Mouse (Mus musculus): ENCODE data around the gene Carns1. TPM values are rescaled to one million over a fixed set of nuclear protein-coding genes. Genes with fewer than 3 reads are reported as not detected.
"Not testable (repeated sequence)": the region's sequence is repeated elsewhere in the genome, so short reads cannot be mapped to it uniquely, and the experiment has no call there.

Gene Carns1
- total RNA-seq, 2 experiments from 2014 or later, result 3.2 to 3.5 TPM

DNA sequence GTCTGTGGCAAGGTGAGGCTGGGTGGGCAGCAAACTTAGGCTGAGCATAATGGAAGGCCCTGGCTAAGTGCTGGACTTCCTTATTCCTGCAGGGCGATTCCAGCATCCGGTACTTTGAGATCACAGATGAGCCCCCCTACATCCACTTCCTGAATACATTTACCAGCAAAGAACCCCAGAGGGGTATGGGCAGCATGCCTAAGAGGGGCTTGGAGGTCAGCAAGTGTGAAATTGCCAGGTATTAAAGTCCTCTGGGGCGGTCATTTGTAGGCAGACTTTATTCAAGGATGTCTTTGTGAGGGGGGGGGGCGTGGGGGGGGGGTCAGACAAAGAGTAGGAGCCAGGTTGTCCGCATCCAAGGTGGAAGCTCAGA lies 23.8 kb downstream of the Carns1 start:
- DNase-seq (ENCODE audit: low spot score in 2 of 2), result no peak

DNA sequence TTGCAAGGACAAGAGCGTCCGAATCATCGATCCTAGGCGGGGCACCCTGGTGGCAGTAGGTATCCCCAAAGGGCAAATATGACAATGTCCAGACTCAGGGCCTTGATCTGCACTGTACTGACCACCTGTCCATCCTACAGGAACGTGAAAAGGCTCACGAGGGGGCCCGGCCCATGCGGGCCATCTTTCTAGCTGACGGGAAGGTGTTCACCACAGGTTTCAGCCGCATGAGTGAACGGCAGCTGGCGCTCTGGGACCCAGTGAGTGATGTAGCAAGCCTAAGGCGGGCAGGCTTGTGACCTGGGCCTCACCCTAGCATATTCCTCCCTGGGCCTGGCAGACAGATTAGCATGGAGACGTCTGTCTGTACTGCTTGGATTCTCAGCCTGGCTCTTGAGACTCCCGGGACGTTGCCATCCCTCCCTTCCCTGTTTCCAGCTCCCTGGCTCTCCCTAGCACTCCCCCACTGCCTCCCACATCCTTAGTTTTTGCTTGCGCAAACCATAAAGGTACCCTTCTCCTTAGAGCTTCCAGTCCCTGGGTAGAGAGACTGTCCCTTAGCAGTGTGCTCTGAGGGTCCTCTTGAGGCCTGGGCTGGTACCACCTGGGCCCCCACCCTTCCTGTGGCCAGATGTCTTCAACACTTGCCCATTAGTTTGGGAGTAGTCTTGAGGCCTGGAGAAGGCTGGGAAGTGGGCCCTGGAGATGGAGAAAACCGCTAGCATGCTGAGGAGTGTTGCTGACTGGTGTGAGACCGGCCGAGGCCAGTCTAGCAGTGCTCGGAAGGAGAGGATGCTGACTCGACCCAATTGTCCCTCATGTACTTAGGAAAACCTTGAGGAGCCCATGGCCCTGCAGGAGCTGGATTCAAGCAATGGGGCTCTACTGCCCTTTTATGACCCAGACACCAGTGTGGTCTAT lies 24.5 kb downstream of the Carns1 start:
- DNase-seq (ENCODE audit: low spot score in 2 of 2), result no peak

DNA sequence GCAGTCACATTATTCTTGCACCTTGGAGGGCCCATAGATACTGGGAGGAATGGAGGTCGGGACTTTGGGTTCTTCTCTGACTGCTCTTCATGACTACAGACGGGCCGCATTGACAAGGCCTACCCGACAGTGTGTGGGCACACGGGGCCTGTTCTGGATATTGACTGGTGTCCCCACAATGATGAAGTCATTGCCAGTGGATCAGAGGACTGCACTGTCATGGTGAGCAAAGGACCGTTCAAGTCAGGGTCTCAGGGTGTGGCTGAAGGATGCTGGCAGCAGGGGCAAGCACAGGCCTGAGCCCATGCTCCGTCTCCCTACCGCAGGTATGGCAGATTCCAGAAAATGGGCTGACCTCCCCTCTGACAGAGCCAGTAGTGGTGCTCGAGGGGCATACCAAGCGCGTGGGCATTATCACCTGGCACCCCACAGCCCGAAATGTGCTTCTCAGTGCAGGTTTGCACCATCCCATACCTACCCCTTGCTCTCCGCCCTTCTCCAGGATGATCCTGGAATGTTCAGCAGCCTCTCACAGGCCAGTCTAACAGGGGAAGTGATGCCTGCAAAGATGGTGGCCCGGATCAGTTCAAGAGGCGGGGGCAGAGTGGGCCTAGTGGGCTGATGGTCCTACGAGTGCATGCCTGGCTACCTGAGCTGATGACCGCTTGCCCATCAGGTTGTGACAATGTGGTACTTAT lies 25.4 kb downstream of the Carns1 start:
- DNase-seq (ENCODE audit: low spot score in 2 of 2), result no peak

DNA sequence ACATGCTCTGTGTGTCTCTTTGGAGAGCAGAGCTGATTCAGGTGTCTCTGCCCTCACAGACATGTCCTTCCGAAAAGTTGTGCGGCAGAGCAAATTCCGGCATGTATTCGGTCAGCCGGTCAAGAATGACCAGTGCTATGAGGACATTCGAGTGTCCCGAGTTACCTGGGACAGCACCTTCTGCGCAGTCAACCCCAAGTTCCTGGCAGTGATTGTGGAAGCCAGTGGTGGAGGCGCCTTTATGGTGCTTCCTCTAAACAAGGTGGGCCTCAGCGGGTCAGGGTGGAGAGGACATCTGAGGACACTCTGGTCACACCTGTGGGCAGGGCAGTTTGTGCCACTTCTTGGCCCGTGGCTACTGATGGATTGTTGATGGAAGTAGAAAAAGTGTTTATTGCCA lies 26.0 kb downstream of the Carns1 start:
- no peak for DNase-seq (ENCODE audit: low spot score in 2 of 2)

DNA sequence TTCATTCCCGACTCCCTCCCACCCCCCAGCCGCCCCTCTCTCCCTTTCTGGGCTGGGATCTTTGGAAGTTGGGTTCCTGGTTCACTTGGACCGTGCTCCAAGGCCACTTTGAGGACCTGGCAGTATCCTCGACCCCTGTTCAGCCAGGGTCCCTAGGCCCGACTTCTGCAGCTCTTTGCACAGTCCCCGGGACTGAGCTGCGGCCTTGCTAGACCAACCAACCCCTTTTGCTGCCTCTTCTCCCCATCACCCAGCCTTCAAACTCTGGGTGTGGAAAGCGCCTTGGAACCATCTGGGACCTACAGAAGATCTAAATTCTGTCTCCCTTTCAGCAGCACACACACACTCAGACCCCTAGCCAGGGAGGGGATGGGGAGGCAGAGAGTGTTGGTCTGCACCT lies 26.5 kb downstream of the Carns1 start:
- DNase-seq (ENCODE audit: low spot score in 2 of 2), result no peak

DNA sequence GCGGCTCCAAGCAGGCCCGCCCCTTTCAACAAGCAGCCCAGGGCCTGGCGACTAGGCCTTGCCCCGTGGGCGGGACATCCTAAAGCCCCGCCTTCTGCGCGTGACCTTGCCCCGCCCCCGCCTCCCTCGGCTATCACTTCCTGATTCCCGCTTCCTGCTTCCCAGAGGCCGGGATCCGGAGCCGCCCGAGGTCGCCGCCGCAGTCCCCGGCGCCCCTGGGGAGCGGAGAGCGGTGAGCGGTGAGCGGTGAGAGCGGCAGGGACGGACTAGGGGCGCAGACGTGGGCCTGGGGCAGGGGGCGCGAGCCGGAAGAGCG lies 26.8 kb downstream of the Carns1 start, which contains the start of gene Coro1b:
Coro1b (plus strand) TSS at position 129 of the 316 bp plus-strand sequence.
- DNase-seq (ENCODE audit: low spot score in 2 of 2), result peak; percentile 98

DNA sequence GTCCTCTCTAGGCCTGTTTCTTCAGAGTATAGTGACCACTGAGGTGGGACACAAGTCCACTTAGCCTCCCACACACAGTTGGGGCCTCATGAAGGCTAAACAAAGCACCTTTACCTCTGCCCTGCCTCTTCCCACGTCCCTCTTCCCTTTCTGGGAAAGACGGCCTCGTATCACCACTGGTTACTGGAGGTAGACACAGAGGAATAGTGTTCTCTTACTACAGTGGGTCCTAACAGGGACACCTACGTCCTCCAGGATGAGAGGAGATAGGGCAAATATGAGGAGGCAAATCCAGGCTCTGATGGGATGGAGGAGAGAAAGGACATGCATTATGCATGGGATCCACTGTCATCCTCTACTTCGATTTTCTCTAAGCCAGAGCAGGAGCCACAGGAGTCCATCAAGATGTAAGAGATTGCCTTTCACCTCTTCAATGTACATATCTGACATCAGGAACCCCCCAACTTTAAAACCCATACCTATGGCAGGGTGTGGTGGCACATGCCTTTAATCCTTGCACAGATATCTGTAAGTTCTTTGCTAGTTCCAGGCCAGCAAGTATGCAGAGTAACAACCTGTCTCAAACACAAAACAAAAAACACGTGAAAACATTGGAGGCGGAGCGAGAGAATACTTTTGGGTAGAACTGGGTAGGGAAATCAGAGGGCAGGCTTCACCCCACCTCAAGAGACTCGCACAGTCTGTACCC lies 27.3 kb downstream of the Carns1 start:
- DNase-seq (ENCODE audit: low spot score in 2 of 2), result no peak

DNA sequence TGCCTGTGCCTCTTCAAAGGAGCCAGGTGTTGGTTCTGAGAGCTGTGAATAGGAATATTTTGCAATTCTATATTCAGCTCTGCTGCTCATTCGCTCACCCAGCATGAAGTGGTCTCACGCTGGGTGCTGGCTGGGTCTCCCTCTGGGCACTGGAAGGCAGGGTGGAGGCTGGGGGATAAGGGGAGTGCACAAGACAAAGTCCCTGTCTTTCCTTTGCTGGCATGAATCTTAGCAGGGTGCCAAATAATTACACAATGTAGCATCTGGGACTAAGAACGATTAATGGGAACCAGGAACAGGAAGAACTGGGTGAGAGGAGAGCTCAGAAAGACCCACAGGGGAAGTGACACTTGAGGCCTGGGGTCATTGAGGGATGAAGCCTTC lies 28.3 kb downstream of the Carns1 start:
- no peak for DNase-seq (ENCODE audit: low spot score in 2 of 2)

DNA sequence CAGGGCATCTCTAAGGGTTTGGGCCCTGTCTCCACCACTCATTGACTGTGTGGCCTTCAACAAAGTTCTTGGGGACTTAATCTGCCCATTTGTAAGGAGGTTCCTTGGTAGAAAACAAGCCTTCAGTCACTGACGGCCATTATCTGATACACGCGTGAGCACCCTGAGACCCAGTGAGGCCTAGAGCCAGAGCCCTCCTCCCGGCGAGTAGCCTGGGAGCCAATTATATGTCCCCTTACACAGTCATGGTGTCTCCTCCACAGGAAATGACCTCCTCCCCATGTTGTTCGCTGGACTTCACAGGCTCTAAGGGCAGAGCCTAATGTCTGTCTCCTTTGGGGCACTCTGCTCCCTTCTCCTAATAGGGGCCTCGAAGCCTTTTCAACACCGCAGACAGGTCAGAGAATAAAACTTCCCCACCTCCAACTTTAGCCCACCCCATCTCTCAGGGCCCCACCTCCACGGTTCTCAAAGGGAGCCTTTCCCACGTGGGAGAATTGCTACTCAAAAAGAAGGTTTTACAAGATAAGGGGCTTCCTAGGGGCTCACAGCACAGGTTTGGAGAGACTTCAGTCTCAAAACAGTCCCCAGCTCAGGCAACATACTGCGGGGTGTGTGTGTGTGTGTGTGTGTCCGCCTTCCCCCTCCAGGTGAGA lies 28.8 kb downstream of the Carns1 start:
- no peak for DNase-seq (ENCODE audit: low spot score in 2 of 2)

DNA sequence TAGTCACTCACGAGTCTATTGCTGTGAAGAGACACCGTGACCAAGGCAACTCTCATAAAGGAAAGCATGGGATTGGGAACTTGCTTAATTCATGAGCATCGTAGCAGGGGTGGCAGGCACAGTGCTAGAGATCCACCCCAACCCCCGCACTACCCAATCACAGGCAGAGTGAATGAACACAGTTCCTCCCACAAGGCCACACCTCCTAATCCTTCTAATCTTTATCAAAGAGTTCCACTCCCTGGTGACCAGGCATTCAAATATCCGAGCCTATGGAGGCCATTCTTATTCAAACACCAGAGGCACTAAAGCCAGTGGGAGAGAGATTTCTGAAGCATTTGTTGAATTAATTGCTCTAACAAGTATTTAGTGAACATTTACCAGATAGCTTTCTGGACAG lies 29.3 kb downstream of the Carns1 start:
- no peak for DNase-seq (ENCODE audit: low spot score in 2 of 2)

DNA sequence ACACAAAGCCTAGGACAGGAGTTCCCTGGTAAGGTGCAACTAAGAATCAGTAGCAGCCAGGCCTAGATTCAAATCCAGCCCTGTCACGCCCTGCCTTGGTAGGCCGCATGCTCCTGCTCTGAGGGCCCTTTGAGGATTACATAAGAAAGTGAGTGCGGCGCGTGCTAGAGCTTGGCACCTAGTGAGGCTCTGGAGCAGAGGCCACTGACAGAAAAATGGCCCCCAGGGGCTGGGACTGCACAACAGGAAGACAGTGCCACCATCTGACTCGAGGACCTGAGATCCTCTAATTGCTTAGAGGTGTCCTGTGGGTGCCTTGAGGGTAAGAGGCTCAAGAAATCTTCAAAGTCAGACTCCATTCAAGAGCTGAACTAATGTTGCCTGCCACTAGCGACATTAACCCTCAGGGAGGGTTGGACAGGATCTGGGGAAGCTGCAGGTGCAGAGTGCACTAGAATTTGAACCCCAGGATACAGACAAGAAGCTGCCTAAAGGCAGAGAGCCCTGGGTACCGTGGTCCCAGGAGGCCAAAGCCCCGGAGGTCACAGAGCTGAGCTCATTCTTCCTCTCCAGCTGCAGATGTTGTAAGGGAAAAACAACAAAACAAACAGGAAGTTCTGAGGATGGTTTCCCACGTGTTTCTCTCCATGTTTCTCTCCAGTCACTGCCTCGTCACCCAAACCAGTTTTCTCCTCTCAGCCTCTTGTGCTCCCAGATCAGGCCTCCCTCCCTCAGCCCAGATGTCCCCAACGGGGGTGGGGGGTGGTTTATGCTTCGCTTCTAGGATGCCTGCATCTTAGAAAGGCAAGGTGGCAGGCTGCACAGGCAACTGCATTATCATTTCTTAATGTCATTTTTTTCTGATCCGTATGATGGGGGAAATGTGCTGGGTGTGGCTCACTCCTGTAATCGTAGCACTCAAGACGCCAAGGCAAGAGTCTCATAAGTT lies 30.5 kb downstream of the Carns1 start:
- DNase-seq (ENCODE audit: low spot score in 2 of 2), result no peak

DNA sequence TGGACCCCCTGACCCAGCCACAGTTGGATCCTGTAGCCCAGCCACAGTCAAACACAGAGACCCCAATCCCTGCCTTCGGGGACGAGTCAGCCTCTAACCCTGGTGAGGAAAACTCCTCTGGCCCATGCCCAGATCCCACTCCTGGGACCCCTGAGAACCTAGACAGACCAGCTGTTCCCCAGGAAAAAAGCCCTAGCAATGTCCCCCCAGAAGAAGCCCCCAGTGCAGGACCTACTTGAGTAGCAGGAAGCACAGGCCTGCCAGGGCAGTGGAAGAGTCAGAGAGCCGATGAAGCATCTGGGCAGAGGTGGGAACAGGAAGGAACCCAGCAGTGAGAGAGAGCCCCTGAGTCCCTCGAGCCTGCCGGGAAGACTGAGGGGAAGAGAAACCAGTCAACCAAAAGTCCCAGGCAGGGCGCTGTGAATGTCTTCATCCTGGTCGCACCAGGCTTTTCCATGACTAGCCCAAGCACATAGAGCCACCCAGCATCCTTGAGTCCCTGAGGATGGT lies 31.5 kb downstream of the Carns1 start, which contains the start of gene Cabp4:
Cabp4 (minus strand) TSS at position 275 of the 510 bp plus-strand sequence.
- no peak for DNase-seq (ENCODE audit: low spot score in 2 of 2)

DNA sequence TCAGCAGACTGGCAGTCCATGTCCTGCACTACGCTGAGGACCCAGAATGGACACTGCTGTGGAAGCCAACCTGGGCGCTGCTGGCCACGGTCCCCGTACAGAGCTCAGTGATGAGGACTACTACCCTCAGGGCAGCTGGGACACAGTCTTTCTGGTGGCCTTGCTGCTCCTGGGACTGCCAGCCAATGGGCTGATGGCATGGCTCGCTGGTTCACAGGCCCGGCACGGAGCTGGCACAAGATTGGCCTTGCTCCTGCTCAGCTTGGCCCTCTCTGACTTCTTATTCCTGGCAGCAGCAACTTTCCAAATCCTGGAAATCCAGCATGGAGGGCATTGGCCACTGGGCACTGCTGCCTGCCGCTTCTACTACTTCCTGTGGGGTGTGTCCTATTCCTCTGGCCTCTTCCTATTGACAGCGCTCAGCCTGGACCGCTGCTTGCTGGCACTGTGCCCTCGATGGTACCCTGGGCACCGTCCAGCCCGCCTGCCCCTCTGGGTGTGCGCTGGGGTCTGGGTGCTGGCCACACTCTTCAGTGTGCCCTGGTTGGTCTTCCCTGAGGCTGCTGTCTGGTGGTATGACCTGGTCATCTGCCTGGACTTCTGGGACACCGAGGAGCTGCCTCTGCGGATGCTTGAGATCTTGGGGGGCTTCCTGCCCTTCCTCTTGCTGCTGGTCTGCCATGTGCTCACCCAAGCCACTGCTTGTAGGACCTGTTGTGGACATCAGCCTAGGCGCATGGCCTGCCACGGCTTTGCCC lies 32.7 kb downstream of the Carns1 start:
- DNase-seq (ENCODE audit: low spot score in 2 of 2), result no peak

DNA sequence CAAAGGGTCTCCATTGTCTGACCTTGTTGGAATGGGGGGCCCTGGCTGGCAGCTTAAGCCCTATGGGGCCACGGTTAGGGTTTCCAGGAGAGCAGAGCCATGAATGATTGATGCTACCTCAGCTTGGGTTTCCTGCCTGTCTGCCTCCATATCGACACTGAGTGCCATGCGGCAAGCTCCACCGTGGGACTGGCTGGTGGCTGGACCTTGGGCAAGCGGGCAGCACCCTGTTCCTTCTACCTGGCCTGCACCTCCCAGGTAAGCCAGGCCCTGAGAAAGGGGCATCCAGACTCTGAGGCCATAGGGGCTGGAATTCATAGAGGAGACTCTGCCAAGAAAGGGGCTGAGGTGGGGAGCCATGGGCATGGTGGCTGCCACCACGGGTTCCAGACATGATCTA lies 35.1 kb downstream of the Carns1 start:
- no peak for DNase-seq (ENCODE audit: low spot score in 2 of 2)

DNA sequence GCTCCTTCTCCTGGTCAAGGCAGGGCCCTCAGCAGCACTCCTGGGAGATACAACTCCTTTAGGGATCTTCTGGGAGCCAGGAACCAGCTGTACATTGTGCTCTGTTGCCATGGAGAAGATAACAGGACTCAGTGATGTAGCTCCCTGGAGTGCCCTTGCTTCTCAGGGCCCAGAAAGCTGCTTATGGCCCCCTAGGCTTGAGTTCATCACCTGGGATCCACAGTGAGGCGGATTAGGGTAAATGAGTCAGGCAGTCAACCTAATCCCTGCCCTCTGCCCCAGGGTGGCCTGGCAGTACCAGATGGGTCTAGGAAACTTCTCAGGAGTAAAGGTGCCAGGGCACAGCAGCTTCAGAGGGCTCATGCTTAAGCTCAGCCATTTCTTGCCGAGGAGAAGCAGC lies 35.8 kb downstream of the Carns1 start, which contains the start of gene Gpr152:
Gpr152 (plus strand) TSS at position 342 of the 400 bp plus-strand sequence.
- DNase-seq (ENCODE audit: low spot score in 2 of 2), result no peak

DNA sequence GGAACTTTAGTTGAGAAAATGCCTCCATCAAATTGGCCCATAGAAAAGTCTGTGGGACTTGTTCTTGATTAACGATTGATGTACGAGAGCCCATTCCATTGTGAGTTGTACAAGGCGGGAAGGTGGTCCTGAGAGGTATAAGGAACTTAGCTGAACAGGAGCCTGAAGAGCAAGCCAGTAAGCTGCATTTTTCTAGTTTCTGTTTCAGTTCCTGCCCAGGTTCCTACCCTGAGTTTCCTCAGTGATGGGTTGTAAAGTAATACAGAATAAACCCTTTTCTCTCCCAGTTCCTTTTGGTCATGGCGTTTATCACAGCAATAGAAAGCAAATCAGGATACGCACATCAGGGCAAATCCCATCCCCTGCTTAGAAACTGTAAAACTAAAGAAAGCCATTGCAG lies 37.4 kb downstream of the Carns1 start:
- DNase-seq (ENCODE audit: low spot score in 2 of 2), result no peak

DNA sequence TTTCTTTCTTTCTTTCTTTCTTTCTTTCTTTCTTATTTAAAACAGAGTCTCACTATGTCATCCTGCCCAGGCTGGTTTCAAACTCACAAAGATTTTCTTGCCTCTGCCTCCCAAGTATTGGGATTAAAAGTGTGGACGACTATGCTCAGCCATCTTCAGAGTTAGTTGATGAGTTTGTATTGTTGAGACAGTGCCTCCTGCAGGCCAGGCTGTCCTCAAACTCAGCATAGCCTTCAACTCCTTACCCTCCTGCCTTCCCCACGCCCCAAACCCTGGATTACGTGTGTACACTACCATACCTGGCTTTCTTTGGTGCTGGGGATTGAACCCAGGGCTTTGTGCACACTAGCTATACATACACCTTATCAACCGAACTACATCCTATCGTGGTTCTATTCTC lies 38.8 kb downstream of the Carns1 start:
- no peak for DNase-seq (ENCODE audit: low spot score in 2 of 2)

DNA sequence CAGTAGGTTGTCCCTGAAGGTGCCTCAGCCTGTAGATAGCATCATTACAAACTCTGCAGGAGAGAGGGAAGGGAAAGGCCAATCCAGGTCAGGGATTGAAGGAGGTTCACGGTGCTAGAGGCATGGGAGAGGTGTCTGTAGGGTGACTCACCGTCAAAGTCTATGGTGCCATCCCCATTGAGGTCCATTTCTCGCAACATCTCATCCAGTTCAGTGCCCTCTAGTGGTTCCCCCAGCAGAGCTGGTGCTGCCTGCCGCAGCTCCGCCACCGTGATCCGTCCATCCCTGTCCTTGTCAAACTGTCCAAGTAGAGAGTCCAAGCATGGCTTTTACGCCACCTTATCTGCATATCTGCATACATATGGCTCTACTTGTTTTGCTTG lies 39.3 kb downstream of the Carns1 start:
- DNase-seq (ENCODE audit: low spot score in 2 of 2), result not testable (repeated sequence)
